Mouse (Mus musculus) ES-E14 (cell line): Measurements from ENCODE around the gene Il1r1. TPM values are rescaled to one million over a fixed set of nuclear protein-coding genes. Genes with fewer than 3 reads are reported as not detected.

Experiments
- DNase-seq: peaks from one replicate; pipeline ENCODE4 v3.0.0-alpha.2; 2013; ENCODE audit warnings: low read depth, low spot score
- H3K27ac ChIP-seq: 2 replicates; pipeline ENCODE4 v1.5.1; 2012; ENCODE audit warnings: low read depth, mild to moderate bottlenecking, low read length, moderate library complexity, mixed read lengths; ENCODE audit not compliant: poor library complexity, insufficient read depth, severe bottlenecking
- H3K36me3 ChIP-seq: 2 replicates; pipeline ENCODE4 v1.6.1; 2012; ENCODE audit warnings: mild to moderate bottlenecking, low read length, moderate library complexity, mixed read lengths; ENCODE audit not compliant: control insufficient read depth, poor library complexity, insufficient read depth, severe bottlenecking
- H3K4me1 ChIP-seq, 2 experiments: fragments of 150-350 bp in 1 of 2; sonication (generic) in 1 of 2; 2 replicates each; pipeline ENCODE4 v1.6.1; 2012; ENCODE audit warnings: low read length in 2 of 2, mild to moderate bottlenecking in 1 of 2, mixed read lengths in 1 of 2; ENCODE audit not compliant: control insufficient read depth in 2 of 2, insufficient read depth in 2 of 2, poor library complexity in 1 of 2
- H3K4me3 ChIP-seq, 2 experiments: fragments of 150-350 bp in 1 of 2; sonication (generic) in 1 of 2; 2 replicates each; pipeline ENCODE4 v1.5.1; 2012; ENCODE audit warnings: low read length in 2 of 2, low read depth in 1 of 2, mild to moderate bottlenecking in 1 of 2, mixed read lengths in 1 of 2; ENCODE audit not compliant: insufficient read depth in 1 of 2, poor library complexity in 1 of 2, severe bottlenecking in 1 of 2
- H3K9ac ChIP-seq: 2 replicates; pipeline ENCODE4 v1.6.1; 2012; ENCODE audit warnings: low read depth, mild to moderate bottlenecking, low read length, mixed read lengths; ENCODE audit not compliant: poor library complexity, insufficient read depth, severe bottlenecking
- H3K9me3 ChIP-seq: fragments of 150-350 bp; sonication (generic); 2 replicates; pipeline ENCODE4 v1.6.1; 2012; ENCODE audit warnings: low read depth, mild to moderate bottlenecking, low read length; ENCODE audit not compliant: control insufficient read depth, insufficient read depth
- CHD2 ChIP-seq: IDR thresholded peaks from 2 replicates; pipeline ENCODE4 v1.6.1; 2014; ENCODE audit warnings: mild to moderate bottlenecking, low read depth, low read length, inconsistent platforms
- HCFC1 ChIP-seq: IDR thresholded peaks from 2 replicates; pipeline ENCODE4 v1.6.1; 2012; ENCODE audit warnings: low read length, inconsistent platforms, borderline replicate concordance; ENCODE audit not compliant: insufficient read depth
- MAFK ChIP-seq: IDR thresholded peaks from 2 replicates; pipeline ENCODE4 v1.6.1; 2014; ENCODE audit warnings: mild to moderate bottlenecking, low read depth, low read length, inconsistent platforms; ENCODE audit not compliant: insufficient read depth
- ZC3H11A ChIP-seq: IDR thresholded peaks from 2 replicates; pipeline ENCODE4 v1.6.1; 2012; ENCODE audit warnings: low read depth, mild to moderate bottlenecking, inconsistent platforms, low read length, borderline replicate concordance
- ZNF384 ChIP-seq: IDR thresholded peaks from 2 replicates; pipeline ENCODE4 v1.6.1; 2012; ENCODE audit warnings: low read depth, low read length, inconsistent platforms
- in situ Hi-C, 2 experiments: fragments of 600-800 bp; cut with MboI; formaldehyde crosslinking; loops; one replicate each; pipeline ENCODE4 v1.15.1; 2025; ENCODE audit warnings: low sequenced_read_pairs in 2 of 2, inconsistent platforms in 1 of 2; ENCODE audit not compliant: unreplicated experiment in 2 of 2
- total RNA-seq: library from RNA; depleted of rRNA; stranded (reverse); fragments of 300-350 nt; gene quantifications from 2 replicates; pipeline ENCODE4 v1.2.3, GENCODE M21; 2012

Il1r1 gene
- total RNA-seq, 1 experiment, result 0.36 TPM

DNA sequence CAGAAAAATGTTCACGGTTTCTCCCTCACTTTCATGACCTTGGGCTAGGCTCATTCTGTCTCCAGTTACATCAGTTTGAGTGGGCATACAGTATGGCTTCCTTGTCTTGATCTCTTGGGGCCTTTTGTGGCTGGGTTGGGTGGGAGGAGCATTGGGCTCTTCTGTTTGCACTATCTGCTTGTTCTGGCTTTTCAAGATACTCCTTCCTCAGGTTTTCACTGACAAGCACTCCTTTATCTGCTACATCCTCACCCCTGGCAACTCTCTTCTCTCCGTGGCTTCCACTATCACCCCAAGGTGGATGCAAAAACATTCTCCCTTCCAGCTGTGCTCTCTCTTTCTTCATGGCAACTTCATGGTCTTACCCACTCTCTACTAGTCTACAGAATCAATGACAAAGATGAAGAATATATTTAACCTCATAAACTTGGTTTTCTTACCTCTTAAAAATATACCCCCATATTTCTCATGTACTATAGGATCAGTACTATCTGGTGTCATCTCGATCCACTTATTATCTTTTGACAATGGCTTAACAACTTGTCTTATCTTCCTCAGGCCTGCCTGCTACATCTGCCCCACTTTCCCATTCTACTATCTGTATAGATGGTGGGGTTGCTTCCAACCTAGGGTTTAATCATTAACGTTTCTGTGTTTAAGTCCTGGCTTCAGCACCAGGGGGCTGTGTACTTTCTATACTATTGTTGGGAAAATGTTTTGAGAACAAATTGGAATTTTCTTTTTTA is 127.5 kb downstream of the Il1r1 start:
- Histone ChIP-seq H3K36me3 (no peaks in the 10 kb centered on the region), H3K9ac (no peak overlapping the region), H3K4me1 (peaks cover 0 to 2% of the 10 kb centered on the region in 2 experiments; a peak in 1 of 4 replicates), H3K27ac (no peak overlapping the region), H3K4me3 (no peak overlapping the region), H3K9me3 (no peaks in the 10 kb centered on the region)
- no peak for DNase-seq
- no peak for TF ChIP-seq ZC3H11A
- TF ChIP-seq CHD2, result no peak
- TF ChIP-seq ZNF384, result no peak
- TF ChIP-seq HCFC1, result no peak
- TF ChIP-seq MAFK, result no peak
- in situ Hi-C loops, result no loop called here

DNA sequence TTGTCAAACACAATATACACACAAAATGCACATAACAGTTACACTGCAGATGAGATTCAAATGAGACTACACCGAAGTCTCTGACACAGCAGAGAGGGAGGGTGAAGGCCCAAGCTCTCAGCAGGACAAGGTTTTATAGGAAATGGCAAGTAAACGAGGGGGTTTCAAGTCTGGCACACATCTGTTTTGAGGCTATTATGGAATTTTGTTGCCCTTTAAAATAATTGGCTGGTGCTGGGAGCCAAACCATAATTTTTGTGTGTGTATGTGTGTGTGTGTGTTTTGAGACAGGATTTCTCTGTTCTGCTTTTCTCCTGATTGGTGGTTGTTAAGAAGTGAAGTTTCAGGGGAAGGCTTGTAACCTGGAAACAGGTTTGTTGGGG is 128.0 kb downstream of the Il1r1 start:
- H3K4me1 ChIP-seq, result peaks cover 0 to 4% of the 10 kb centered on the region in 2 experiments; a peak in 2 of 4 replicates
- H3K9ac ChIP-seq, result no peak overlapping the region
- TF ChIP-seq MAFK, result no peak
- TF ChIP-seq CHD2, result no peak
- no peak for TF ChIP-seq ZC3H11A
- TF ChIP-seq ZNF384, result no peak
- TF ChIP-seq HCFC1, result no peak
- no peaks in the 10 kb centered on the region for H3K36me3 ChIP-seq
- H3K4me3 ChIP-seq, result no peak overlapping the region
- no peak overlapping the region for H3K27ac ChIP-seq
- no peak for DNase-seq
- H3K9me3 ChIP-seq, result no peaks in the 10 kb centered on the region
- in situ Hi-C loops, result no loop called here

DNA sequence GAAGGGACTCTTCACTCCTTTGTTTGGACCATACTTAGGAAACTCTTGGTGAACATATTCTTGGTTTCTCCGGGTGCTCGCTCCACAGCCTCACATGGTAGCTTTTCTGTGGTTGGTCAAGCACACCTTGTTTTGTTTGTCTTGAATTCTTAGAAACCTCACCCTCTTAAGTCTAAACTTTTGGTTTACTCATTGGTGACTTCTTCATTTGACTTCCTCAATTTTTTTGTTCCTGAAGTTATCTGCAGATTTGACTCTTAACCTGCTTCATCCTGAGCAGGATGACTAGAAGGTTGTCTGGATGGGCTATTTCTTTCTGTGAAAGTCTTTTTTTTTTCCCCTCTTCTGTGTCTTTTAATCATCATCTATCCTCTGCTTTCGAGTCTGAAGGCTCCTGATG is 129.8 kb downstream of the Il1r1 start:
- in situ Hi-C loops, result no loop called here
- Histone ChIP-seq H3K36me3 (no peaks in the 10 kb centered on the region), H3K9ac (no peak overlapping the region), H3K4me3 (no peak overlapping the region), H3K9me3 (no peaks in the 10 kb centered on the region), H3K27ac (no peak overlapping the region), H3K4me1 (peaks cover 0 to 12% of the 10 kb centered on the region in 2 experiments; a peak in 2 of 4 replicates)
- TF ChIP-seq ZC3H11A (no peak), CHD2 (no peak), MAFK (no peak), ZNF384 (no peak), HCFC1 (no peak)
- DNase-seq, result no peak

DNA sequence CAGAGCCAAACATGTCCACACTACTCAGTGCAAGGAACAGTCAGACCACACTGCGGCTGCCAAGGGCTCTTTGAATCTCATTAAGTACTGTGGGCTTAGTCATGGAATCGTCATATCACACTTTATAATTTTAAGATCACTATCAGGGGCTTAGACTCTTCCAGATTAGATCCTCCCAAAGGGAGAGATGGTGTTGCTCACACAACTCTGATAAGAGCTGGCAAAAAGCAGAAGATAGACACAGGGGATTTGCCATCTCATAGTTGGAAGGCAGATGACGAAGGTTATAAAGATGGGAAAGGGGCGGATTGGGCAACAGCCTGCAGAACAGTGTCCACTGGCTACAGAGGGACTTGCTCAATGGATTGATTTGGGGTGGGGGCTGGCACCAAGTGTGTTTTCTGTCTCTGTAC is 130.6 kb downstream of the Il1r1 start:
- no peak for DNase-seq

More for the DNA sequence above, 130.6 kb downstream of the Il1r1 start:
- no peaks in the 10 kb centered on the region for H3K36me3 ChIP-seq
- no peak overlapping the region for H3K27ac ChIP-seq
- peaks cover 0 to 12% of the 10 kb centered on the region in 2 experiments; a peak in 2 of 4 replicates for H3K4me1 ChIP-seq
- TF ChIP-seq ZNF384 (no peak), ZC3H11A (no peak), HCFC1 (no peak), MAFK (no peak), CHD2 (no peak)
- in situ Hi-C loops, result no loop called here
- no peaks in the 10 kb centered on the region for H3K9me3 ChIP-seq
- H3K9ac ChIP-seq, result no peak overlapping the region
- H3K4me3 ChIP-seq, result no peak overlapping the region
